Mouse (Mus musculus): ENCODE measurements around the gene Siglech. TPM values are rescaled to one million over a fixed set of nuclear protein-coding genes. Genes with fewer than 3 reads are reported as not detected.

The Siglech gene
- polyA plus RNA-seq, 1 experiment from 2014 or later = 0.16 TPM

DNA sequence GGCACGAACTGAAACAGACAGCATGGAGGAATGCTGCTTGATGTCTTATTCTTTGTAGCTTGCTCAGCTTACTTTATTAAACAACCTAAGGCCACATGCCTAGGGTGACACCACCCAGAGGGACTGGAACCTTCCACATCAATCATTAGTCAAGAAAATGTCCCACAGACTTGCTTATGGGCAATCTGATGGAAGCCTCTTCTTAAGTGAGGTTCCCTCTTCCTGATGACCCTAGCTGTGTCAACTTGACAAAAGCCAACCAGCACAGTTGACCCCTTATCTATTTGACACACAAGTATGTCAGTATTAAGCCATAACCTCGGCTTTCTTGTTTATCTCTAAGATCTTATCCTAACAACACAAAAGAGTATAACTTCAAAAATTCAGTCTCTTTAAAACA lies 42.0 kb downstream of the Siglech start:
- DNase-seq (ENCODE audit: low spot score) = no peak
- WGBS = 74% methylated on average over 2 of the region's 2 CpGs
- no peaks in the 10 kb centered on the region for H3K4me1 ChIP-seq (replicated peaks; ENCODE audit: control insufficient read depth, insufficient read depth, low read length)
- no peak overlapping the region for H3K4me2 ChIP-seq
- no peak overlapping the region for H3K4me3 ChIP-seq (ENCODE audit: low read depth, low read length)
- H3K27me3 ChIP-seq (replicated peaks; ENCODE audit: control insufficient read depth, insufficient read depth, low read length) = no peaks in the 10 kb centered on the region
- no peak overlapping the region for H3K27ac ChIP-seq (ENCODE audit: low read depth, low read length)
- H3K9me3 ChIP-seq (ENCODE audit: control insufficient read depth, low read length) = no peaks in the 10 kb centered on the region
- H3K9ac ChIP-seq (ENCODE audit: low read depth, low read length) = no peak overlapping the region
- H3K36me3 ChIP-seq (ENCODE audit: control insufficient read depth, insufficient read depth, low read length) = peaks cover 40% of the 10 kb centered on the region
- ATAC-seq (replicated peaks; ENCODE audit: low FRiP score) = no peak; the same call in 1 of the 2 replicates

DNA sequence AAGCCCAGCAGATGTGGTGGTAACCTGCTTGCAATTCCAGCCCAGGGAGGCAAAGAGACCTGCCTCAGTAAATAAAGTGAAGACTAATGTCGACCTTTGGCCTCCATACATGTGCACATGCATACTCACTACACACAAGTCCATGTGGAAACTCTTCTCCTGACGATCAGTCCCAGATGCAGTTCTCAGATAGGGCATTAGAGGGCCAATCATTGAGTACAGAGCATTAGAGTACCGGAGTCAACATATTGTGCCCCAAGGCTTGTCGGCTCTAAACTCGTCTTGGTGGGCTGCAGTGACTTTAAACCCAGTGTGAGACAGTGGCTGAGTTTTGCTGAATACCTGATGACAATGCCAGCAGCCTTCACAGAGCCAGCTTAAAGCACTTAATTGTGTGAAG lies 56.5 kb downstream of the Siglech start:
- 86% methylated on average over 5 of the region's 5 CpGs for WGBS
- H3K36me3 ChIP-seq (ENCODE audit: control insufficient read depth, insufficient read depth, low read length) = peaks cover 36% of the 10 kb centered on the region

DNA sequence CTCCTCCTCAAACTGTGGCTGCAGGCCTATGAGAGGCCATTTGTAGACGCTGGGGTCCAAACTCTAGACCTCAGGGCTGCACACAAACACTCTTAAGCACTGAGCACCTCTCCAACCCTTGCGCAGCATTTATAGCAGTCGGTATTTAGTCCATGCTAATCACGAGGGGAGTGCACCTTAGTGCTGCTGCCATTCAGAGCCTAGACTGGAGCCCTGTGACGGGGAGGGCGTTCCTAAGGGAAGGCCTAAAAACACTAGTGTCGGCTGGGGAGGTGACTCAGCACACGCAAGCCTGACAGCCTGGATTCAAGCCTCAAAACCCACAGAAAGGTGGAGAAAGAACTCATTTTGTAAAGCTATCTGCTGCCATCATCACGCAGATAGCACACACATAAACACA lies 59.6 kb downstream of the Siglech start:
- WGBS = 84% methylated on average over 9 of the region's 9 CpGs
- DNase-seq (ENCODE audit: low spot score) (no peak), ATAC-seq (replicated peaks; ENCODE audit: low FRiP score) (no peak)
- Histone ChIP-seq H3K4me2 (no peak overlapping the region), H3K4me3 (ENCODE audit: low read depth, low read length) (no peak overlapping the region), H3K27me3 (replicated peaks; ENCODE audit: control insufficient read depth, insufficient read depth, low read length) (no peaks in the 10 kb centered on the region), H3K36me3 (ENCODE audit: control insufficient read depth, insufficient read depth, low read length) (peaks cover 27% of the 10 kb centered on the region), H3K27ac (ENCODE audit: low read depth, low read length) (no peak overlapping the region), H3K4me1 (replicated peaks; ENCODE audit: control insufficient read depth, insufficient read depth, low read length) (no peaks in the 10 kb centered on the region), H3K9me3 (ENCODE audit: control insufficient read depth, low read length) (no peaks in the 10 kb centered on the region), H3K9ac (ENCODE audit: low read depth, low read length) (no peak overlapping the region)

More for the DNA sequence above, 56.5 kb downstream of the Siglech start:
- Histone ChIP-seq H3K4me2 (no peak overlapping the region), H3K4me1 (replicated peaks; ENCODE audit: control insufficient read depth, insufficient read depth, low read length) (no peaks in the 10 kb centered on the region), H3K27me3 (replicated peaks; ENCODE audit: control insufficient read depth, insufficient read depth, low read length) (no peaks in the 10 kb centered on the region), H3K4me3 (ENCODE audit: low read depth, low read length) (no peak overlapping the region), H3K9ac (ENCODE audit: low read depth, low read length) (no peak overlapping the region), H3K9me3 (ENCODE audit: control insufficient read depth, low read length) (no peaks in the 10 kb centered on the region), H3K27ac (ENCODE audit: low read depth, low read length) (no peak overlapping the region)
- DNase-seq (ENCODE audit: low spot score) = no peak
- no peak for ATAC-seq (replicated peaks; ENCODE audit: low FRiP score)

Other genes starting within 250 kb of the Siglech start
- gene Tubgcp5, start 26.0 kb downstream of the Siglech start, polyA plus RNA-seq (2014; fragmentation: Nextera tagmentation; extraction: Ambion mirVana) = 24.1 and 25.0 TPM in 2 replicates
- 47.8 and 56.7 TPM in 2 replicates for gene Cyfip1, start 73.6 kb downstream of the Siglech start, polyA plus RNA-seq (2014; fragmentation: Nextera tagmentation; extraction: Ambion mirVana)
- 42.2 and 44.6 TPM in 2 replicates for gene Nipa2, start 194.3 kb downstream of the Siglech start, polyA plus RNA-seq (2014; fragmentation: Nextera tagmentation; extraction: Ambion mirVana)

Measured in liver, embryonic 11.5 days (tissue).